Mouse (Mus musculus) limb, embryonic 12.5 days (tissue): Measurements from ENCODE around the gene Ech1. TPM values are rescaled to one million over a fixed set of nuclear protein-coding genes. Genes with fewer than 3 reads are reported as not detected.

Experiments
- ATAC-seq: fragments of 200-750 bp; cut with Nextera tagmentation; 2 replicates; pipeline ENCODE4 v1.8.0; 2017; ENCODE audit warnings: low read depth, moderate TSS enrichment; ENCODE audit not compliant: insufficient number of reproducible peaks, insufficient read depth, low FRiP score, low TSS enrichment
- H3K27ac ChIP-seq: fragments of 300-500 bp; sonication (generic); 2 replicates; pipeline ENCODE4 v1.5.1; 2016; ENCODE audit warnings: mild to moderate bottlenecking, moderate library complexity
- H3K27me3 ChIP-seq: fragments of 300-500 bp; sonication (generic); 2 replicates; pipeline ENCODE4 v1.6.1; 2016; ENCODE audit warnings: mild to moderate bottlenecking, moderate library complexity
- H3K36me3 ChIP-seq: fragments of 300-500 bp; sonication (generic); 2 replicates; pipeline ENCODE4 v1.6.1; 2016; ENCODE audit warnings: mild to moderate bottlenecking, moderate library complexity
- H3K4me1 ChIP-seq: fragments of 300-500 bp; sonication (generic); replicated peaks from 2 replicates; pipeline ENCODE4 v1.6.1; 2016
- H3K4me2 ChIP-seq: fragments of 300-500 bp; sonication (generic); 2 replicates; pipeline ENCODE4 v1.6.1; 2016; ENCODE audit warnings: mild to moderate bottlenecking, moderate library complexity
- H3K4me3 ChIP-seq: fragments of 300-500 bp; sonication (generic); replicated peaks from 2 replicates; pipeline ENCODE4 v1.5.1; 2016; ENCODE audit warnings: mild to moderate bottlenecking
- H3K9ac ChIP-seq: fragments of 300-500 bp; sonication (generic); replicated peaks from 2 replicates; pipeline ENCODE4 v1.6.1; 2016; ENCODE audit warnings: mild to moderate bottlenecking, moderate library complexity
- H3K9me3 ChIP-seq: fragments of 300-500 bp; sonication (generic); 2 replicates; pipeline ENCODE4 v1.6.1; 2016; ENCODE audit warnings: mild to moderate bottlenecking, moderate library complexity
- WGBS: fragments of 180-500 bp; shearing (Covaris S2); methylation state at CpG from one replicate; pipeline ENCODE4 v1.1.7; 2016; 5-methylcytosine and 5-hydroxymethylcytosine counted together
- polyA plus RNA-seq: library from polyadenylated mRNA; unstranded; fragments of >200 nt; fragmentation: Nextera tagmentation; extraction: Ambion mirVana; gene quantifications from 2 replicates; pipeline ENCODE4 v1.2.1, GENCODE M21; 2016

The Ech1 gene
- polyA plus RNA-seq, 1 experiment from 2014 or later: 111 TPM

- Histone ChIP-seq H3K4me3 (no peak overlapping the region), H3K36me3 (peaks cover 16% of the 10 kb centered on the region), H3K4me1 (peaks cover 33% of the 10 kb centered on the region), H3K27me3 (no peaks in the 10 kb centered on the region), H3K27ac (peak overlapping the region; percentile 59; the same call in 1 of the 2 replicates), H3K9me3 (no peaks in the 10 kb centered on the region), H3K4me2 (no peak overlapping the region), H3K9ac (no peak overlapping the region)
- ATAC-seq: no peak
These were observed 33.3 kb upstream of the Ech1 start for GRCm38 (mm10) chr7:28791706-28792105.

GRCm38 (mm10) chr7:28792391-28793185 is 32.4 kb upstream of the Ech1 start:
- H3K36me3 ChIP-seq: peaks cover 8% of the 10 kb centered on the region
- WGBS: 76% methylated on average over 14 of the region's 14 CpGs
- H3K27ac ChIP-seq: peak overlapping the region; percentile 59
- H3K4me2 ChIP-seq: no peak overlapping the region
- ATAC-seq: no peak
- no peak overlapping the region for H3K4me3 ChIP-seq
- no peaks in the 10 kb centered on the region for H3K9me3 ChIP-seq
- no peak overlapping the region for H3K9ac ChIP-seq
- H3K27me3 ChIP-seq: no peaks in the 10 kb centered on the region
- H3K4me1 ChIP-seq: peaks cover 37% of the 10 kb centered on the region

GRCm38 (mm10) chr7:28793834-28794233 is 31.2 kb upstream of the Ech1 start:
- WGBS: 50% methylated on average over 2 of the region's 2 CpGs
- H3K27ac ChIP-seq: no peak overlapping the region
- H3K9me3 ChIP-seq: no peaks in the 10 kb centered on the region
- ATAC-seq: no peak
- no peak overlapping the region for H3K9ac ChIP-seq
- peaks cover 35% of the 10 kb centered on the region for H3K4me1 ChIP-seq
- no peak overlapping the region for H3K4me2 ChIP-seq
- no peak overlapping the region for H3K4me3 ChIP-seq
- H3K36me3 ChIP-seq: no peaks in the 10 kb centered on the region
- H3K27me3 ChIP-seq: no peaks in the 10 kb centered on the region

- WGBS: 73% methylated on average over 3 of the region's 3 CpGs
These were observed 30.5 kb upstream of the Ech1 start for GRCm38 (mm10) chr7:28794496-28794895.

GRCm38 (mm10) chr7:28795832-28796231 is 29.2 kb upstream of the Ech1 start:
- no peaks in the 10 kb centered on the region for H3K27me3 ChIP-seq
- WGBS: 85% methylated on average over 15 of the region's 15 CpGs
- no peak for ATAC-seq
- no peak overlapping the region for H3K9ac ChIP-seq
- H3K4me3 ChIP-seq: no peak overlapping the region
- H3K27ac ChIP-seq: no peak overlapping the region
- H3K4me1 ChIP-seq: peaks cover 17% of the 10 kb centered on the region
- no peaks in the 10 kb centered on the region for H3K36me3 ChIP-seq
- peak overlapping the region; percentile 50; the same call in 1 of the 2 replicates for H3K4me2 ChIP-seq
- H3K9me3 ChIP-seq: no peaks in the 10 kb centered on the region

More at GRCm38 (mm10) chr7:28794496-28794895, 30.5 kb upstream of the Ech1 start:
- H3K9ac ChIP-seq: no peak overlapping the region
- H3K27ac ChIP-seq: no peak overlapping the region
- H3K36me3 ChIP-seq: no peaks in the 10 kb centered on the region
- H3K27me3 ChIP-seq: no peaks in the 10 kb centered on the region
- no peaks in the 10 kb centered on the region for H3K9me3 ChIP-seq
- peaks cover 29% of the 10 kb centered on the region for H3K4me1 ChIP-seq
- no peak overlapping the region for H3K4me2 ChIP-seq
- no peak for ATAC-seq
- no peak overlapping the region for H3K4me3 ChIP-seq

- Histone ChIP-seq H3K9me3 (no peaks in the 10 kb centered on the region), H3K4me1 (peaks cover 17% of the 10 kb centered on the region), H3K27ac (no peak overlapping the region; the same call in 1 of the 2 replicates), H3K4me2 (peak overlapping the region; percentile 50), H3K36me3 (no peaks in the 10 kb centered on the region), H3K9ac (peak overlapping the region; percentile 46; the same call in 1 of the 2 replicates), H3K27me3 (no peaks in the 10 kb centered on the region), H3K4me3 (peak overlapping the region; percentile 19)
- 15% methylated on average over 32 of the region's 32 CpGs for WGBS
- no peak for ATAC-seq
These were observed 28.4 kb upstream of the Ech1 start for GRCm38 (mm10) chr7:28796562-28796975.

GRCm38 (mm10) chr7:28799994-28800393 is 25.0 kb upstream of the Ech1 start:
- Histone ChIP-seq H3K4me3 (no peak overlapping the region), H3K36me3 (no peaks in the 10 kb centered on the region), H3K27me3 (no peaks in the 10 kb centered on the region), H3K4me2 (no peak overlapping the region), H3K9ac (no peak overlapping the region), H3K9me3 (no peaks in the 10 kb centered on the region), H3K27ac (no peak overlapping the region), H3K4me1 (peaks cover 35% of the 10 kb centered on the region)
- WGBS: 95% methylated on average over 9 of the region's 9 CpGs
- no peak for ATAC-seq

- H3K36me3 ChIP-seq: no peaks in the 10 kb centered on the region
- peak overlapping the region; percentile 94 for H3K27ac ChIP-seq
- no peak overlapping the region for H3K9ac ChIP-seq
- H3K27me3 ChIP-seq: no peaks in the 10 kb centered on the region
- H3K9me3 ChIP-seq: no peaks in the 10 kb centered on the region
- H3K4me1 ChIP-seq: peaks cover 34% of the 10 kb centered on the region
- ATAC-seq: no peak
- no peak overlapping the region for H3K4me2 ChIP-seq
- H3K4me3 ChIP-seq: no peak overlapping the region
- WGBS: 75% methylated on average over 3 of the region's 3 CpGs
These were observed 23.6 kb upstream of the Ech1 start for GRCm38 (mm10) chr7:28801451-28801850.

- peak; percentile 33 for ATAC-seq
- WGBS: 14% methylated on average over 10 of the region's 10 CpGs
- Histone ChIP-seq H3K4me3 (no peak overlapping the region), H3K27ac (peak overlapping the region; percentile 94), H3K27me3 (no peaks in the 10 kb centered on the region), H3K9me3 (no peaks in the 10 kb centered on the region), H3K4me2 (peak overlapping the region; percentile 32), H3K4me1 (peaks cover 27% of the 10 kb centered on the region), H3K9ac (no peak overlapping the region), H3K36me3 (no peaks in the 10 kb centered on the region)
These were observed 22.9 kb upstream of the Ech1 start for GRCm38 (mm10) chr7:28801901-28802670.

GRCm38 (mm10) chr7:28802846-28803588 is 22.0 kb upstream of the Ech1 start:
- Histone ChIP-seq H3K9ac (peak overlapping the region; percentile 27; the same call in 1 of the 2 replicates), H3K9me3 (no peaks in the 10 kb centered on the region), H3K4me3 (no peak overlapping the region), H3K27me3 (no peaks in the 10 kb centered on the region), H3K27ac (peak overlapping the region; percentile 94), H3K36me3 (no peaks in the 10 kb centered on the region), H3K4me1 (peaks cover 33% of the 10 kb centered on the region), H3K4me2 (peak overlapping the region; percentile 32)
- WGBS: 10% methylated on average over 10 of the region's 10 CpGs
- ATAC-seq: peak; percentile 54

GRCm38 (mm10) chr7:28803756-28804155 is 21.3 kb upstream of the Ech1 start:
- H3K36me3 ChIP-seq: no peaks in the 10 kb centered on the region
- H3K9me3 ChIP-seq: no peaks in the 10 kb centered on the region
- H3K4me3 ChIP-seq: no peak overlapping the region
- no peak for ATAC-seq
- peaks cover 36% of the 10 kb centered on the region for H3K4me1 ChIP-seq
- no peak overlapping the region for H3K9ac ChIP-seq
- no peaks in the 10 kb centered on the region for H3K27me3 ChIP-seq
- WGBS: 37% methylated on average over 4 of the region's 4 CpGs
- H3K4me2 ChIP-seq: 0 out of 2 replicates have a peak overlapping the region, but pooled peaks have one; percentile 32
- peak overlapping the region; percentile 94 for H3K27ac ChIP-seq
